Mouse (Mus musculus): Measurements from ENCODE around the gene Elfn1. TPM values are rescaled to one million over a fixed set of nuclear protein-coding genes. Genes with fewer than 3 reads are reported as not detected.

The Elfn1 gene
- total and polyA plus RNA-seq, 2 experiments from 2014 or later = 3.1 to 57.5 TPM

DNA sequence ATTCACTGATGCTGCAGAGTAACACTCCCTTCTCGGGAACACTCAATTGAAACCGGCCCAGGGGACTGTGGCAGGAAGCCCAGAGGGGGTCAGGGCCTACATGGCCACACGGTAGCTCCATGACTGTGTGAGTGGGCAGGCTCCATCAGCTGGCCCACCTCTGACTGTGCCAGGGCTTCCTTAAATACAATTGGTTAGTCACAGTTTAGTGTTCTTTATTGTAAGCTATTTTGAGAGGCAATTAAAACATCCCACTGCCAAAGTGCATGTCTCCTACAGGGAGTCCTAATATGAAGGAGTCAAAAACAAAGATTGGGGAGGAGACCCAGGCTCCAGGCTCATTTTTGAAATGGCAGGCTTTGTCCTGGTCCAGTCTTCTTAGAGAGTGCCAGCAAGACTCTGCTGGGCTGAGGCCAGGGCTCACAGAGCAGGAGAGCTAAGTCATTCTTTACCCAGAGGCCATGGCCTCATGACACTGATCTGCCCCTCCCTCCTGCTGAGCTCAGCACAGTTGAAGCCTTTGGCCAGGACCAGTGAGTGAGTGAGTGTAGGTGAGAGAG is 116.3 kb downstream of the Elfn1 start:
- 19% methylated on average over 3 of the region's 3 CpGs for WGBS
- H3K36me3 ChIP-seq (ENCODE audit: insufficient read depth, low read length) = no peaks in the 10 kb centered on the region
- no peak overlapping the region for H3K4me3 ChIP-seq (ENCODE audit: low read depth, low read length)

More for the DNA sequence above, 116.3 kb downstream of the Elfn1 start:
- H3K4me1 ChIP-seq (ENCODE audit: insufficient read depth, low read length) = peaks cover 13% of the 10 kb centered on the region
- no peak overlapping the region for H3K9ac ChIP-seq (replicated peaks; ENCODE audit: low read length, poor library complexity, severe bottlenecking)
- H3K27me3 ChIP-seq (ENCODE audit: insufficient read depth, low read length) = no peaks in the 10 kb centered on the region
- no peak overlapping the region for H3K4me2 ChIP-seq (ENCODE audit: low read depth, low read length, poor library complexity, severe bottlenecking)
- TF ChIP-seq CTCF (IDR thresholded peaks at IDR 0.05) = no peak
- DNase-seq (ENCODE audit: low spot score) (peak; percentile 88), ATAC-seq (ENCODE audit: low FRiP score) (peak; percentile 83)
- no peak overlapping the region for H3K27ac ChIP-seq (ENCODE audit: low read depth, low read length)
- no peaks in the 10 kb centered on the region for H3K9me3 ChIP-seq (ENCODE audit: low read length)

Other genes with a start within 250 kb of the Elfn1 start
- 10.8 and 16.6 TPM in 2 replicates for gene Micall2, start 171.6 kb upstream of the Elfn1 start, total RNA-seq (2014; rRNA removed)
- gene Micall2, start 171.6 kb upstream of the Elfn1 start, polyA plus RNA-seq (2015; fragmentation: Nextera tagmentation; extraction: Ambion mirVana) = 15.1 and 17.4 TPM in 2 replicates
- 129 and 130 TPM in 2 replicates for gene Ints1, start 132.3 kb upstream of the Elfn1 start, total RNA-seq (2014; rRNA removed)
- 27.1 and 29.1 TPM in 2 replicates for gene Ints1, start 132.3 kb upstream of the Elfn1 start, polyA plus RNA-seq (2015; fragmentation: Nextera tagmentation; extraction: Ambion mirVana)
- gene Mafk, start 116.4 kb upstream of the Elfn1 start, total RNA-seq (2014; rRNA removed) = 15.2 and 17.8 TPM in 2 replicates
- gene Mafk, start 116.4 kb upstream of the Elfn1 start, polyA plus RNA-seq (2015; fragmentation: Nextera tagmentation; extraction: Ambion mirVana) = 8.7 and 9.3 TPM in 2 replicates
- gene Tmem184a, start 88.0 kb upstream of the Elfn1 start, total RNA-seq (2014; rRNA removed) = 0.05 TPM in 1 of 2 replicates, not detected in the other
- gene Tmem184a, start 88.0 kb upstream of the Elfn1 start, polyA plus RNA-seq (2015; fragmentation: Nextera tagmentation; extraction: Ambion mirVana) = 0.16 and 0.29 TPM in 2 replicates
- 1.3 TPM in 1 of 2 replicates, not detected in the other for gene Gm26938, start 81.5 kb upstream of the Elfn1 start, total RNA-seq (2014; rRNA removed)
- gene Gm26938, start 81.5 kb upstream of the Elfn1 start, polyA plus RNA-seq (2015; fragmentation: Nextera tagmentation; extraction: Ambion mirVana) = not detected in 2 replicates
- 20.4 and 28.7 TPM in 2 replicates for gene Psmg3, start 81.1 kb upstream of the Elfn1 start, total RNA-seq (2014; rRNA removed)
- gene Psmg3, start 81.1 kb upstream of the Elfn1 start, polyA plus RNA-seq (2015; fragmentation: Nextera tagmentation; extraction: Ambion mirVana) = 61.0 and 65.9 TPM in 2 replicates